Comparison of ENCODE assay signal across 20 mouse cellular contexts in genomic region chr4:98857037-98857648, GRCm38 (mm10). TPM values are rescaled to one million over a fixed set of nuclear protein-coding genes. Genes with fewer than 3 reads are reported as not detected.
DNase-seq lines count a peak whose midpoint lies in the region; ATAC-seq and TF ChIP-seq lines count a peak whose summit lies in the region.
"Had no signal": no experiment of that assay in that cellular context is flagged by ENCODE, and none has a peak within 500 bp of the region (broad histone marks: within the 10 kb centered on the region; RNA-seq: fewer than 3 reads in every experiment).

No protein-coding gene starts in this region.

- no peak overlapping the region for H3K9ac ChIP-seq in heart, embryonic 13.5 days
- H3K9ac ChIP-seq in ES-Bruce4 (ENCODE audit: low read depth, poor library complexity, severe bottlenecking): no peak overlapping the region
- H3K9ac ChIP-seq: liver, embryonic 14.5 days; neural tube, embryonic 13.5 days had no signal

- no peaks in the 10 kb centered on the region for H3K36me3 ChIP-seq in heart, embryonic 13.5 days
- H3K36me3 ChIP-seq in ES-Bruce4 (ENCODE audit: control insufficient read depth, insufficient read depth, low read length, poor library complexity, severe bottlenecking): no peaks in the 10 kb centered on the region
- H3K36me3 ChIP-seq: neural tube, embryonic 13.5 days had no signal

- TF ChIP-seq CTCF in ES-Bruce4 (IDR thresholded peaks at IDR 0.05; ENCODE audit: low read depth, low read length): no peak

- H3K4me1 ChIP-seq in heart, embryonic 13.5 days: peaks cover 14% of the 10 kb centered on the region
- peaks cover 3% of the 10 kb centered on the region for H3K4me1 ChIP-seq in ES-Bruce4 (ENCODE audit: control insufficient read depth, insufficient read depth, low read length)
- H3K4me1 ChIP-seq: neural tube, embryonic 13.5 days had no signal

- WGBS in heart, embryonic 13.5 days: 37% methylated on average over 11 of the region's 11 CpGs

- peak overlapping the region; percentile 69 for H3K27ac ChIP-seq in heart, embryonic 13.5 days (replicated peaks)
- peak overlapping the region; percentile 66; the same call in 1 of the 2 replicates for H3K27ac ChIP-seq in ES-Bruce4 (ENCODE audit: insufficient read depth, low read length)
- H3K27ac ChIP-seq: liver, embryonic 14.5 days; macrophage; neural tube, embryonic 13.5 days had no signal

- peak; percentile 62; the same call in 1 of the 2 replicates for TF ChIP-seq EP300 in ES-Bruce4 (IDR thresholded peaks at IDR 0.05; ENCODE audit: insufficient read depth, low read depth, low read length)

- H3K9me3 ChIP-seq in heart, embryonic 13.5 days: peaks cover 9% of the 10 kb centered on the region
- H3K9me3 ChIP-seq in ES-Bruce4 (replicated peaks; ENCODE audit: control insufficient read depth, insufficient read depth, low read length, poor library complexity, severe bottlenecking): no peaks in the 10 kb centered on the region; the same call in 1 of the 2 replicates

- H3K4me2 ChIP-seq in heart, embryonic 13.5 days: peak overlapping the region; percentile 31
- H3K4me2 ChIP-seq: neural tube, embryonic 13.5 days had no signal

- ATAC-seq in heart, embryonic 13.5 days (ENCODE audit: extremely low read depth, insufficient number of reproducible peaks, low FRiP score, low TSS enrichment): peak; percentile 61; the same call in 1 of the 2 replicates
- ATAC-seq: forebrain, embryonic 14.5 days; hindbrain, embryonic 16.5 days; midbrain, embryonic 16.5 days had no signal

- no peak for TF ChIP-seq POLR2A in ES-Bruce4 (IDR thresholded peaks at IDR 0.05; ENCODE audit: insufficient read depth, low read length)

- no peak overlapping the region for H3K4me3 ChIP-seq in heart, embryonic 13.5 days
- H3K4me3 ChIP-seq in ES-Bruce4 (ENCODE audit: low read depth, low read length): no peak overlapping the region
- H3K4me3 ChIP-seq: neural tube, embryonic 13.5 days had no signal

- no peaks in the 10 kb centered on the region for H3K27me3 ChIP-seq in heart, embryonic 13.5 days (replicated peaks)
- no peaks in the 10 kb centered on the region for H3K27me3 ChIP-seq in ES-Bruce4 (ENCODE audit: control insufficient read depth, insufficient read depth, low read length, poor library complexity, severe bottlenecking)
- H3K27me3 ChIP-seq: neural tube, embryonic 13.5 days had no signal

- intact Hi-C loops in heart, postnatal 14 days (cut with DNase I): no loop called here
- intact Hi-C loops in heart, postnatal 10 days (cut with DNase I): no loop called here

- DNase-seq in adrenal gland, postnatal 10 days: peak; percentile 10
- no peak for DNase-seq in adrenal gland, adult 2 months
- DNase-seq in heart, postnatal 14 days: no peak
- peak; percentile 10 to 21 for DNase-seq in heart, postnatal 10 days
- no peak for DNase-seq in neural tube, embryonic 10.5 days (ENCODE audit: extremely low spot score, low spot score)
- no peak for DNase-seq in ovary, postnatal 36 days (ENCODE audit: low spot score)
- DNase-seq: cerebellum, adult 8-10 months; gastrocnemius, postnatal 10 days; kidney, postnatal 36 days; right cerebral cortex, adult 18-20 months had no signal

RNA-seq across cellular contexts. Expression of gene I0C0044D17Rik, which starts 33.5 kb away (rescaled TPM):
- total RNA-seq in adrenal gland, postnatal 10 days (2021): not detected
- total RNA-seq in adrenal gland, adult 2 months (2021): not detected
- not detected in 2 replicates for polyA plus RNA-seq in adrenal gland, adult 2 months (2012; rRNA removed)
- polyA plus RNA-seq in heart, embryonic 13.5 days (2015; fragmentation: Nextera tagmentation; extraction: Ambion mirVana): not detected in 2 replicates
- total RNA-seq in heart, postnatal 14 days (2021): not detected
- not detected in 2 replicates for polyA plus RNA-seq in ES-Bruce4 (2011; ENCODE audit: insufficient read depth, insufficient read length, low read depth, missing spikeins)
- total RNA-seq in heart, postnatal 10 days (2021): not detected
- total RNA-seq: gastrocnemius, postnatal 10 days had no signal
- polyA plus RNA-seq: embryonic facial prominence, embryonic 11.5 days; forebrain, embryonic 14.5 days; hindbrain, embryonic 16.5 days; liver, embryonic 14.5 days; macrophage; midbrain, embryonic 16.5 days; neural tube, embryonic 13.5 days; thymus, postnatal 0 days had no signal

RNA-seq across cellular contexts. Expression of gene Kank4, which starts 39.8 kb away (rescaled TPM):
- 1 to 10 TPM; 3.0 TPM for total RNA-seq in adrenal gland, postnatal 10 days (2021)
- total RNA-seq in adrenal gland, adult 2 months (2021): 1 to 10 TPM; 2.8 to 3.9 TPM
- 1.5 and 2.2 TPM in 2 replicates for polyA plus RNA-seq in adrenal gland, adult 2 months (2012; rRNA removed)
- polyA plus RNA-seq in heart, embryonic 13.5 days (2015; fragmentation: Nextera tagmentation; extraction: Ambion mirVana): 0.57 and 0.70 TPM in 2 replicates
- under 1 TPM; 0.72 to 0.73 TPM for total RNA-seq in heart, postnatal 14 days (2021)
- polyA plus RNA-seq in ES-Bruce4 (2011; ENCODE audit: insufficient read depth, insufficient read length, low read depth, missing spikeins): 2.1 and 2.4 TPM in 2 replicates
- total RNA-seq in heart, postnatal 10 days (2021): 1 to 10 TPM; 1.6 to 1.9 TPM
- polyA plus RNA-seq: macrophage had no signal

Comparison
In these comparisons a context has a peak if more than half of its experiments do, and no peak if none do; other contexts are left out.
1. DNase-seq: peak in adrenal gland, postnatal 10 days (single experiment) and heart, postnatal 10 days (2 of 2); none in adrenal gland, adult 2 months (single experiment), heart, postnatal 14 days (0 of 2), neural tube, embryonic 10.5 days (single experiment) and ovary, postnatal 36 days (single experiment).